Mouse (Mus musculus) neural tube, embryonic 15.5 days (tissue): ENCODE measurements around the gene Gns. TPM values are rescaled to one million over a fixed set of nuclear protein-coding genes. Genes with fewer than 3 reads are reported as not detected.
"Not testable (repeated sequence)": the region's sequence is repeated elsewhere in the genome, so short reads cannot be mapped to it uniquely, and the experiment has no call there.

Source experiments
- ATAC-seq: fragments of 200-750 bp; cut with Nextera tagmentation; 2 replicates; pipeline ENCODE4 v1.8.0; 2017; ENCODE audit warnings: mild to moderate bottlenecking, moderate TSS enrichment, moderate library complexity; ENCODE audit not compliant: low FRiP score
- H3K27ac ChIP-seq: fragments of 300-500 bp; sonication (generic); replicated peaks from 2 replicates; pipeline ENCODE4 v1.5.1; 2015; ENCODE audit warnings: mild to moderate bottlenecking, inconsistent platforms
- H3K27me3 ChIP-seq: fragments of 300-500 bp; sonication (generic); replicated peaks from 2 replicates; pipeline ENCODE4 v1.6.1; 2015; ENCODE audit warnings: inconsistent platforms
- H3K36me3 ChIP-seq: fragments of 300-500 bp; sonication (generic); 2 replicates; pipeline ENCODE4 v1.6.1; 2015; ENCODE audit warnings: inconsistent platforms
- H3K4me1 ChIP-seq: fragments of 300-500 bp; sonication (generic); 2 replicates; pipeline ENCODE4 v1.6.1; 2015; ENCODE audit warnings: inconsistent platforms
- H3K4me2 ChIP-seq: fragments of 300-500 bp; sonication (generic); 2 replicates; pipeline ENCODE4 v1.6.1; 2015; ENCODE audit warnings: inconsistent platforms, mild to moderate bottlenecking, moderate library complexity
- H3K4me3 ChIP-seq: fragments of 300-500 bp; sonication (generic); replicated peaks from 2 replicates; pipeline ENCODE4 v1.5.1; 2015; ENCODE audit warnings: mild to moderate bottlenecking, inconsistent platforms
- H3K9ac ChIP-seq: fragments of 300-500 bp; sonication (generic); replicated peaks from 2 replicates; pipeline ENCODE4 v1.6.1; 2015; ENCODE audit warnings: mild to moderate bottlenecking, inconsistent platforms
- H3K9me3 ChIP-seq: fragments of 300-500 bp; sonication (generic); replicated peaks from 2 replicates; pipeline ENCODE4 v1.6.1; 2016; ENCODE audit warnings: inconsistent platforms
- WGBS: fragments of 180-500 bp; shearing (Covaris S2); methylation state at CpG from one replicate; pipeline ENCODE4 v1.1.7; 2015; ENCODE audit warnings: mixed read lengths; 5-methylcytosine and 5-hydroxymethylcytosine counted together
- polyA plus RNA-seq: library from polyadenylated mRNA; unstranded; fragments of >200 nt; fragmentation: Nextera tagmentation; extraction: Ambion mirVana; gene quantifications from 2 replicates; pipeline ENCODE4 v1.2.1, GENCODE M21; 2015

The Gns gene
- 39.8 and 41.5 TPM in 2 replicates for polyA plus RNA-seq

DNA sequence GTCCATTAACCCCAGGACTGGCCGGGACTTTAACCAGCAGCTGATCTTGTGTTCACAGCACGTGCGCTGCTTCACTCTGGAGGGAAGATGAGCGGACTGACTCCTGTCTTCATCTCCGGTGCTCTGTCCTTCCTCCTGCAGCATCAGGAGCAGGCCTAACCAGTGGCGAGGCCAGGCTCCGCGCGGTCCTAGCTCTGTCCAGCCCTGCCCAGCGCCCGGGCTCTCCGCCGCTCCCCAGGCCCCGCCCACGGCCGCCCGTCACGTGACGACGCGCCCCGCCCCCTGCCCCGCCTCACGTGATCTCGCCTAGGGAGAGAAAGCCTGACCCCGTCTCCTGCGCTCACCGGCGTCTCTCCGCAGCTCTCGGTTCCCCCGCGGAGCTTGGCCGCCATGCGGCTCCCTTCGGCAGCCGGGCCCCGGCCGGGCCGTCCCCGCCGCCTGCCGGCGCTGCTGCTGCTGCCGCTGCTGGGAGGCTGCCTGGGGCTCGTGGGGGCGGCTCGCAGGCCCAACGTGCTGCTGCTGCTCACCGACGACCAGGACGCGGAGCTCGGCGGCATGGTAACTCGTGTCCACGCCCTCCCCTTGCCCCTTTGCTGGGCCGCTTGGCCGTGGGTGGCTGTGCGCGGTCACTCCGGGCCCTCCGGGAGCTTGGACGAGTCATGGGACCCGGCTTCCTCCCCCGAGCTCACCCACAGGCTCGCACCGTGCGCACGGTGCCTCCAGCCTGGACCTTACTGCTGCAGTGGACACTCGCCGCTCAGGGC, at the start of gene Gns:
Gns (plus strand) TSS at position 290 of the 764 bp plus-strand sequence.
- H3K4me1 ChIP-seq: peaks cover 33% of the 10 kb centered on the region
- peak; percentile 96 for ATAC-seq
- H3K9ac ChIP-seq: peak within 1 kb of the TSS; percentile 89
- under 1% methylated on average over 48 of the region's 72 CpGs for WGBS
- H3K36me3 ChIP-seq: peaks cover 3% of the 10 kb centered on the region; the same call in 1 of the 2 replicates
- no peaks in the 10 kb centered on the region for H3K27me3 ChIP-seq
- H3K4me2 ChIP-seq: peak within 1 kb of the TSS; percentile 79
- peak within 1 kb of the TSS; percentile 97 for H3K4me3 ChIP-seq
- peak within 1 kb of the TSS; percentile 81 for H3K27ac ChIP-seq
- H3K9me3 ChIP-seq: no peaks in the 10 kb centered on the region

DNA sequence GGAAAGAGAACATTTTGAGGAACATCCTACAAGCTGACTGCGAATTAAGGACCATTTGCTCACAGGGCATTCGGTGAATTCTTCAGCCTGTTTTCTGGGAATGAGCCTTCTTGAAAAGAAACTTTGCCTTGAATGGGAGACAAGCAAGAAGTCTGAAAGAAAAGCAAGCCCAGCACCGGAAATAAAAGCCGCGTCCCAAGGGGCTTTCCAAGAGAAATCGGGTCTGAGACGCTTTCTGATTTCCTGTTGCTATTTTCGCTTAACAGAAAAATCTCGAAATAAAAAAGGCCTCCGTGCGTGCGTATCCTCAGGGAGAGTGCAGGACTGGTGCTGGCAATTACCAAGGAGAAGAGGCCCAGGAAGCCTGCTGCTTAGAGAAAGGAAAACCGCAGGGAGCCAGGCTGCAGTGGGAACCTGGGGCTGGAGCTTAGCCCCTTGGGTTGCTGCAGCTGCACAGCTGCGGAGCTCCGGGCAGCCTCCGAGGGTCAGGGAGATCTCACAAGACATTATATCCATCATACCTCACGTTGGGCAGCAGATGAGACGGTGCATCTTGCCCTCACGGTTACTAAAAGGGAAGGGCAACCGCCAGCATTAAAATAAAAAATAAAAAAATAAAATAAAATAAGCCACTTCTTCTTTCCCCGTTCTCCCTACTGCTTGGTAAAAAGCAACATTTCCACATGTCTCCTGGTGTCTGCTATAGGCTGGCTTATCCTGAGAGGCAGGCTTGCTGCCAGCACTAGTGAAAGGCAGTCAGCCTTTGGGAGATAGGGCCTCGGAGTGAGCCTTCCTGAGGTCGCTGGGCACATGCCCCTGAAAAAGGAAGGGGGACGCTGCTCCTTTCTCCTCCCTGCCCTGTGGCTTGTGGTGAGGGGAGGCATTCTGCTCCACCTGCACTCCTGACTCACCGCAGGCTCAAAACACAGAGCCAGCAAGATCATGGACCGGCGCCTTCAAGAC, 49.3 kb upstream of the Gns start:
- no peaks in the 10 kb centered on the region for H3K36me3 ChIP-seq
- no peaks in the 10 kb centered on the region for H3K9me3 ChIP-seq
- peak overlapping the region; percentile 33; the same call in 1 of the 2 replicates for H3K9ac ChIP-seq
- H3K27me3 ChIP-seq: no peaks in the 10 kb centered on the region; the same call in 1 of the 2 replicates
- peaks cover 21% of the 10 kb centered on the region for H3K4me1 ChIP-seq
- H3K4me2 ChIP-seq: peak overlapping the region; percentile 43
- peak overlapping the region; percentile 49 for H3K27ac ChIP-seq
- WGBS: 28% methylated on average over 27 of the region's 27 CpGs
- peak overlapping the region; percentile 9; the same call in 1 of the 2 replicates for H3K4me3 ChIP-seq
- ATAC-seq: no peak

DNA sequence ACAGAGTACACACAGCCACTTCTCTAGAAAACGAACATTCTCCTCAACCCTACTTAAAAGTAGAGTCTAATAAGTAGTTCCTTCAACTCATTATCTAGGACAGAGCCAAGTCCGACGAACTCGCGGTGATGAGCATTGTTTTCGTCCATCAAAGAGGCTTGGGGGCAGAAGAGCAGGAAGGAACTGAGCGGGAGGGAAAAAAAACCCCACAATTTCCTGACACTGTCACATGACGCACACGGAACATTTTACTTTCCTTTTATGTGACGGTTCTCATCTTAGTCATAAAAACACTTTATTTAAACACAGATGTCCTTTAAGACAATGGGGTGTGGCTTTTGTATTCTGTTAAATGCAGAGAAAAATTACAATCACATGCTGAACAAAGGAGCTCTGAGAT, 48.5 kb upstream of the Gns start:
- no peak overlapping the region for H3K27ac ChIP-seq
- peaks cover 21% of the 10 kb centered on the region for H3K4me1 ChIP-seq
- H3K9ac ChIP-seq: no peak overlapping the region
- no peaks in the 10 kb centered on the region for H3K36me3 ChIP-seq
- no peaks in the 10 kb centered on the region for H3K9me3 ChIP-seq
- no peak overlapping the region for H3K4me2 ChIP-seq
- no peaks in the 10 kb centered on the region; the same call in 1 of the 2 replicates for H3K27me3 ChIP-seq
- WGBS: 89% methylated on average over 10 of the region's 10 CpGs
- no peak overlapping the region for H3K4me3 ChIP-seq
- ATAC-seq: no peak

DNA sequence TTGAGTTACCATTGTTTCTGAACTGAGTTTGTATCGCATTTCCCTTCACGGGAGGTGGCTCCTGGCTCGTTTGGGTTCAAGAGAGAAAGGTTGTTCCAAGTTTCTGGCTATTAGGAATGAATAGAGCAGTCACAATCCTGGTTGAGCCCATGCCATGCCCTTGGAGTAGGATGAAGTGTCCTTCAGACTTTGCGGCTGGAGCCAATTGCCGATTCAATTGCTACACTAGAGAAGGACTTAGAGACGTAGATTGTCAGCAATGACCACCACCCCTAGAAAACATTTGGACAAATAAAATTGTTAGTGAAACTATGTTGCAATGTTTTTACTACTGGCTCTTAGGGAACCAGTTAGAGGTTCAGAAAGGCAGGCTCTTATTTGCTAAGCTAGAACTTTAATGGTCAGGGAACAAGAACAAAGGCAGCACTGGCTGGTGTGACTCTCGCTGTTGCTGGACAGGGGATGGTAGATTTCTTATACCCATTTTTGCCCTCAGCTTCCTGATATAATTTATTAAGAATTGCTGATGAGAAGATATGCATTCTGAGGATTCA, 46.4 kb upstream of the Gns start:
- ATAC-seq: no peak
- H3K4me1 ChIP-seq: peaks cover 15% of the 10 kb centered on the region
- no peak overlapping the region for H3K9ac ChIP-seq
- H3K27me3 ChIP-seq: no peaks in the 10 kb centered on the region; the same call in 1 of the 2 replicates
- H3K27ac ChIP-seq: no peak overlapping the region
- no peaks in the 10 kb centered on the region for H3K9me3 ChIP-seq
- no peak overlapping the region for H3K4me3 ChIP-seq
- no peaks in the 10 kb centered on the region for H3K36me3 ChIP-seq
- 80% methylated on average over 7 of the region's 7 CpGs for WGBS
- H3K4me2 ChIP-seq: no peak overlapping the region

DNA sequence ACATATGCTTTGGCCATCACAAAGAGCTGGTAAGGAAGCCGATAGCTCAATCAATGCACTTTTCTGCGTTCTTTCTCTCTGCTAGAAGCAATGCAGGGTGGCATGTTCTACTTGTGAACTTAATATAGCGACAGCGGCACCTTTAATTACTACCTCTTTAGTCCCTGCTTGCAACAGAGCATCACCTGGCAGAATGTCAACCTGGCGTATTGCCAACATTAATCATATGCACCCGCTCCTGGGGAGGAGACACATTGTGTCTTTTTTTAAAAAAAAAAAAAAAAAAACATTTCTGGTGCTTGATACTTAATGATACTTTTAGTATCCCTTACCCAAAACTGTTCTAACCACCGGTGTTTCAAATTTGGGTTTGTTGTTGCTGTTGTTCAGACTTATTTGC, 41.4 kb upstream of the Gns start:
- Histone ChIP-seq H3K4me3 (no peak overlapping the region), H3K27ac (no peak overlapping the region), H3K27me3 (no peaks in the 10 kb centered on the region), H3K4me1 (no peaks in the 10 kb centered on the region), H3K36me3 (no peaks in the 10 kb centered on the region), H3K4me2 (no peak overlapping the region), H3K9ac (no peak overlapping the region), H3K9me3 (no peaks in the 10 kb centered on the region)
- ATAC-seq: no peak
- WGBS: 81% methylated on average over 7 of the region's 7 CpGs

DNA sequence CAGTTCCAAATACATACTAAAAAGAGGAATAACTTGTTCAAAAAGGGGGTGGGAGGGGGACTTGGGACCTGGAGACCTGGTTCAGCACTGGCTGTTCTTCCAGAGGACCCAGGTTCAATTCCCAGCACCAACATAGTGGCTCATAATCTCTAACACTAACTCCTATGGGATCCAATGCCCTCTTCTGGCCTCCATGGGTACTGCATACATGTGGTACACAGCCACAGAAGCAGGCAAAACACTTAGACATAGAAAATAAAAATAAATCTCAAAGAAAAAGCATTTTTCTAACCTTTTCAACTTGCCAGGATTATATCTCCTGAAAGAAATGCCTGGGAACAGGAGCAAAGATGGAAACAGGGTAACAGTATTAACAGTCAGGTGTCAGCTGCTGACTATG, 38.7 kb upstream of the Gns start:
- H3K27ac ChIP-seq: no peak overlapping the region
- no peaks in the 10 kb centered on the region for H3K27me3 ChIP-seq
- H3K4me3 ChIP-seq: no peak overlapping the region
- H3K36me3 ChIP-seq: no peaks in the 10 kb centered on the region
- no peak overlapping the region for H3K9ac ChIP-seq
- no peaks in the 10 kb centered on the region for H3K4me1 ChIP-seq
- H3K9me3 ChIP-seq: no peaks in the 10 kb centered on the region
- H3K4me2 ChIP-seq: no peak overlapping the region
- ATAC-seq: no peak

DNA sequence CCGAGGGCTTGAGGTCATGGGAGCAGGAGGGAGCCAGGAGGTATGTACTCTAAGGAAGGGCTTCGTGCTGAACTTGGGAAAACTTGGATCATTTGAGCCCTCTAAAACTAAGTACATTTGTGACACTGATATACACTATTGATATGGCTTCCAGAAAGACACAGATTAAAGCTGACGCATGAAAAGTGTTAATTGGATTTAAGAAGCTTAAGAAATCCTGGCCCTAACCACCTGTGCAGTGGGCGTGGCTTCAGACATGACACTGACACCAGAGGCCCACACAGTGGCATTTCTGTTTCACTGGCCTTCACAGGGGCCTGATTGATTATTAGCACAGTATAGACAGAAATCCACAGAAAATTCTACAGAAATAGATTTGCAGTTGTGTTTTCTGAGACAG, 35.3 kb upstream of the Gns start:
- Histone ChIP-seq H3K4me3 (no peak overlapping the region), H3K4me1 (no peaks in the 10 kb centered on the region), H3K36me3 (no peaks in the 10 kb centered on the region), H3K9me3 (no peaks in the 10 kb centered on the region), H3K27me3 (no peaks in the 10 kb centered on the region), H3K4me2 (no peak overlapping the region), H3K9ac (no peak overlapping the region), H3K27ac (no peak overlapping the region)
- 80% methylated on average over 4 of the region's 4 CpGs for WGBS
- no peak for ATAC-seq

DNA sequence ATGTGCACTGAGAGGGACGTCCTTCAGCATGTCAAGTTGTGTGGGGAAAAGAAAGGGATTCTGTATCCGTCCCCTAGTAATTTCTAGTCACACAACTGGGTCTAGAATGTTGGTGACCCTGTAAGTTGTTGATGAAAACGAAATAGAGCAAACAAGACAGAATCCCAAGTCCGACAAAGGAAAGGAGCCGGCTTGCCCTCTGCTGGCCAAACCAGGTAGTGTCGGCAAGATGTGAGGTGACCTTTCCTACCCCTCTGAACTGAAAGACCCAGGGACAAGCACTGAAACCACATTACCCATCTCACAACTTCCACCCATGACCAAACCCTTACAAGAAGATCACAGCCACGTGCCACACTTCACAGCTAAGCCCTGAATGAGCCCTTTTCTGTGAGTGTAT, 34.0 kb upstream of the Gns start:
- ATAC-seq: no peak
- Histone ChIP-seq H3K27me3 (no peaks in the 10 kb centered on the region), H3K36me3 (no peaks in the 10 kb centered on the region), H3K9ac (no peak overlapping the region), H3K4me2 (no peak overlapping the region), H3K4me3 (no peak overlapping the region), H3K9me3 (no peaks in the 10 kb centered on the region), H3K4me1 (no peaks in the 10 kb centered on the region), H3K27ac (no peak overlapping the region)
- 11% methylated on average over 7 of the region's 7 CpGs for WGBS

DNA sequence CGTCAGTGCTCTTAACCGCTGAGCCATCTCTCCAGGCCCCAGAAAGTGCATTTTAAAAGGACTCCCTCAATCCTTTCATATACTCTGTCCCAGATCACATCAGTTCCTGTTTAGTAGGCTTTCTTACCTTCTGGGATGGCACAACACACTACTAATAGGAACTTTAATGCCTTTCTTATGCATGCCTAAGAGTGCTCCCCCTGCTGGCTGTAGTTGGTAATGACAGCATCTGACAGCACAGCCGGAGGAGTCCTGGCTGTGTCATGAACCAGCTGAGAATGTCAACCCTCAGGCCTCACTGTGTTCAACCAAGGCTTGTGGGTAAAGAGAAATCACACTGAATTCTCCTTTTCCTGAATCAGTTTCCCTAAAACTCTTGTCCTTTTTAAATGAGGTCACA, 30.3 kb upstream of the Gns start:
- no peak for ATAC-seq
- no peaks in the 10 kb centered on the region for H3K27me3 ChIP-seq
- no peak overlapping the region for H3K4me3 ChIP-seq
- no peaks in the 10 kb centered on the region for H3K36me3 ChIP-seq
- WGBS: 84% methylated on average over 3 of the region's 3 CpGs
- no peaks in the 10 kb centered on the region for H3K9me3 ChIP-seq
- H3K27ac ChIP-seq: no peak overlapping the region
- H3K4me2 ChIP-seq: no peak overlapping the region
- no peak overlapping the region for H3K9ac ChIP-seq
- no peaks in the 10 kb centered on the region for H3K4me1 ChIP-seq

DNA sequence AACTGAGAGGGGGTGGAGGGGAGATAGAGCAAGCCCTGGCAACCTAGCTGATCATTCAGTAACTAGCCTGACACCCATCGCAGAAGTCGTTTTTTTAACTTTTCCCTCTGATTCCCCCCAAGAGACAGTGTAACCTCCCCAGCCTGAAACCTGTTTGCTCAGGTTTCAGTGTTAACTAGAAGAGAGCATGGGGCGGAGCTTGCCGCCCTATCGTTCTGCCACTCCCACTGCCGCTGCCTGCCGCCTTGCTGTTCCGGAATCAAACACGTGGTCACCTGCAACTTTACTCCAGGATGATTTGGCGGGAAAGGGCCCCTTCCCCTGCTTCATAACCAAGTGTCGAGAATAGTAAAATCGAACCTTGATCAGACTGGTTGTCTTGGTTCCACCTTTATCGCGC, 28.4 kb upstream of the Gns start:
- not testable (repeated sequence) for H3K4me2 ChIP-seq, H3K9me3 ChIP-seq, H3K36me3 ChIP-seq, H3K27me3 ChIP-seq, ATAC-seq, H3K4me3 ChIP-seq, H3K9ac ChIP-seq, H3K4me1 ChIP-seq, H3K27ac ChIP-seq
- WGBS: 74% methylated on average over 14 of the region's 14 CpGs

DNA sequence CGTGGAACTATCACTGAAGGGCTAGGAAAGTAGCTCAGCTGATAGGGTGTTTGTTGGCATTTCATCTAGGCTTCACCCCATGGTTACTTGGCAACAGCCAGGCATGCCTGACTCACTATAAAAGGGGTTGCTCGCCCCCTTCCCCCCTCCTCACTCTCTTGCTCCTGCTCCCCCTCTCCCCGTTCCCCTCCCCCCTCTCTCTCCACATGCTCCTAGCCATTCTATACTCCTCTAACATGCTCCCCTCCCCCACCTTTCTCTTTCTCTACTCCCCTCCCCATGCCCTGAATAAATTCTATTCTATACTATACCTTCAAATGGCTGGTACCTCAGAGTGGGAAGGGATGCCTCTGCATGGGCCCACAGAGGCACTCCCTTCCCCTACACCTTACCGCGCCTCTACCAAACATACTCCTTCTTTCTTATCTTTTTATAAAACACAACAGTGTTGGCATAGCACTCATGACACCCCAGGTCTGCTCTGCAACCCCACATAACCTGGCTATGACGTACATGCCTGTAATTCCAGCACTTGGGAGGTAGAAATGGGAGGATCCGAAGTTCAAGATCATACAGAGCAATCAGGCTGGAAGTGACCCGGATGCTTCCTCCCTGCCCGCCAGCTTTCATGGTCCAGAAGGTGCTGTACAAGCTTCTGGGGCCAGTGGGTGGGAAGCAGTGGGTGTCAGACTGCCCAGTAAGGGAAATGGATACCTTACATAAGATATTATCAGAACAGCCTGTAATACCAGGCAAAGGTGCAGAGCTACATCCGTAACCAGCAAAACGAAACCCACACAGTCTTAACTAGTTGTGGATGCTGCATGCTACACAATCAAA, 23.9 kb upstream of the Gns start:
- no peak overlapping the region for H3K27ac ChIP-seq

More for the DNA sequence above, 23.9 kb upstream of the Gns start:
- Histone ChIP-seq H3K9ac (no peak overlapping the region), H3K27me3 (no peaks in the 10 kb centered on the region), H3K4me1 (peaks cover 10% of the 10 kb centered on the region), H3K4me2 (0 out of 2 replicates have a peak overlapping the region, but pooled peaks have one; percentile 13), H3K4me3 (no peak overlapping the region), H3K9me3 (no peaks in the 10 kb centered on the region), H3K36me3 (no peaks in the 10 kb centered on the region)
- WGBS: 60% methylated on average over 11 of the region's 11 CpGs
- ATAC-seq: 0 out of 2 replicates have a peak, but pooled peaks have one; percentile 38
